Mouse (Mus musculus) small intestine, adult 2 months (tissue): ENCODE results near the gene C1s1.

Experiments
- CTCF ChIP-seq: fragments of 200-500 bp; IDR thresholded peaks from 2 replicates; pipeline ENCODE4 v1.5.1; 2012; ENCODE audit warnings: low read depth, mild to moderate bottlenecking, control low read depth, inconsistent platforms, low read length, moderate library complexity, mixed read lengths; ENCODE audit not compliant: insufficient replicate concordance, insufficient read length; ENCODE audit errors: extremely low read depth
- POLR2A ChIP-seq: fragments of 200-500 bp; IDR thresholded peaks from 2 replicates; pipeline ENCODE4 v1.6.1; 2012; ENCODE audit warnings: low read depth, mild to moderate bottlenecking, control low read depth, inconsistent platforms, low read length, moderate library complexity

DNA sequence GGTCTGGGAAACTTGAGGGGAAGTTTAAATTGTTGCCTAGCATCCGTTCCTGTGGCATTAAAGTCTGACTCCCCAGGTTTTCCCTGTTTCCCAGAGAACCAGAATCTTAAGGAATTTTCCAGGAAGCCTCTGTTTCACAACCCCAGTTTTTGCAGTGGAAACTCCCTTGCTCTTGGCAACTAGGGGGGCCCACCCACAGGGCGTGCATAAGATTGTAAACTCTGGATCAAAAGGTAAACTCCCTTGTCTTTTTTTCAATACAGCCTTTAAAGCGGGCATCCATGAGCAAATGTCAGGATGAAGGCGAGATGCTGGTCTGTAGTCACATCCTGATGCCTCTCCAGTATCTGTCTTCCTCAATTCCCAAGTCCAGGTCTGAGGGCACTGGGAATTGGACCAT, 40.7 kb downstream of the C1s1 start:
- no peak for TF ChIP-seq POLR2A
- TF ChIP-seq CTCF = no peak
